Mouse (Mus musculus) adrenal gland, postnatal 0 days (tissue): ENCODE measurements around the gene Rpa3. TPM values are rescaled to one million over a fixed set of nuclear protein-coding genes. Genes with fewer than 3 reads are reported as not detected.

Experiments
- polyA plus RNA-seq: library from polyadenylated mRNA; unstranded; fragments of >200 nt; fragmentation: Nextera tagmentation; extraction: Ambion mirVana; gene quantifications from 2 replicates; pipeline ENCODE4 v1.2.1, GENCODE M21; 2015

The Rpa3 gene
- 186 and 299 TPM in 2 replicates for polyA plus RNA-seq

GRCm38 (mm10) chr6:8259004-8259666 is at the start of gene Rpa3, which contains the start of the genes Umad1 and Gm45062:
Gene Rpa3, minus strand, starts transcription at chr6:8259173.
Gene Umad1, plus strand, starts transcription at chr6:8259288.
Gene Gm45062, plus strand, starts transcription at chr6:8259450.

GRCm38 (mm10) chr6:8209047-8209865 is 49.7 kb downstream of the Rpa3 start, which contains the start of gene Mios:
Gene Mios, plus strand, starts transcription at chr6:8209222.

Other genes with a start within 250 kb of the Rpa3 start
- gene Col28a1, start 66.6 kb downstream of the Rpa3 start, polyA plus RNA-seq: 4.5 and 10.0 TPM in 2 replicates
- 15.6 and 21.1 TPM in 2 replicates for gene Mios, start 50.0 kb downstream of the Rpa3 start, polyA plus RNA-seq
- gene Umad1, start 115 bp upstream of the Rpa3 start, polyA plus RNA-seq: 16.0 and 16.6 TPM in 2 replicates
- 1.9 and 2.1 TPM in 2 replicates for gene Gm45062, start 277 bp upstream of the Rpa3 start, polyA plus RNA-seq